Mouse (Mus musculus) megakaryocyte, embryonic 14.5 days (primary cell): ENCODE results near the gene Dnaaf3.

Source experiments
- FLI1 ChIP-seq: IDR thresholded peaks from 2 replicates; pipeline ENCODE4 v1.6.1; 2012; ENCODE audit warnings: low read length, inconsistent platforms, mixed read lengths
- GATA1 ChIP-seq: IDR thresholded peaks from 3 replicates; pipeline ENCODE4 v1.6.1; 2012; ENCODE audit warnings: mixed read lengths, low read length, inconsistent platforms, borderline replicate concordance

- TF ChIP-seq GATA1 = no peak
- TF ChIP-seq FLI1 = no peak
These were observed 18.2 kb downstream of the Dnaaf3 start for GRCm38 (mm10) chr7:4513829-4514712.
